Mouse (Mus musculus): ENCODE measurements at regions not wholly inside any gene's neighbourhood (a gene's known extent, or its start where the extent isn't known, plus 50 kb on each side); places are given as distances from the start of the nearest gene placed in this dataset.

DNA sequence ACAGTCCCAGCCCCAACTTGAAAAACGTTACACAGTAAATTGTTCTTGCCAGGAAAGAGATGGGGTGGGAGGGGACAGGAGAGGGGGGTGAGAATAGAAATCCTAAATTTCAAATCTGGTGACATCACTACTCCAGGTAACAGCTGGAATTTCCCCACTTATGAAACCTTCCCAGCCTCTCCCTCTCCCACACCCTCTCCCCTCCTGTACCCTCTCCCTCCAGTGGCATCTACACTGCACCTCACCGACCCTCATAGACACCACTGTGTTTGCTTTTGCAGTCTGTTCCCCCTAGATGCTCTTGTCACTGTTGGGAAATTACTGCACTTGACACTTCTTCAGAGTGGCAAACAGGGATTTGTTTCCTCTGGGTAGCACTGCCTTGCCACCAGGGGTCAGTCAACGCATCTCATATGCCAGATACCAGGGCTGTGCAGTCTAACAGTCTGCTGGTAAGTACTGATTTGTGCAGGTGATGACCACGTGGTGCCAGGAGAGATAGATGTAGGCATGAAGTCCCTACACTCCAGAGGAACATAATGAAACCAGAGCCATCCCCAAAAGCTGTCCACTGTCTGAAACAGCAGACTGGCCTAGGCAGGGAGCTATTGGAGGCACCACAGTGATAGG lies 68.3 kb upstream of the Plet1 start:
- DNase-seq (ENCODE audit: low spot score), result no peak
- Histone ChIP-seq H3K36me3 (ENCODE audit: control insufficient read depth, insufficient read depth, low read length) (no peaks in the 10 kb centered on the region), H3K4me3 (replicated peaks; ENCODE audit: low read length) (no peak overlapping the region), H3K9me3 (ENCODE audit: control insufficient read depth, low read length) (no peaks in the 10 kb centered on the region), H3K27ac (replicated peaks; ENCODE audit: low read depth, low read length) (no peak overlapping the region), H3K9ac (ENCODE audit: low read depth, low read length, severe bottlenecking) (no peak overlapping the region), H3K27me3 (ENCODE audit: control insufficient read depth, insufficient read depth, low read length) (no peaks in the 10 kb centered on the region), H3K4me2 (replicated peaks; ENCODE audit: low read depth, low read length, severe bottlenecking) (no peak overlapping the region), H3K4me1 (ENCODE audit: control insufficient read depth, insufficient read depth, low read length) (no peaks in the 10 kb centered on the region)
- WGBS, result 53% methylated on average over 4 of the region's 4 CpGs
- no peak for TF ChIP-seq POLR2A (IDR thresholded peaks at IDR 0.05; ENCODE audit: borderline replicate concordance, extremely low read depth, insufficient read depth, insufficient read length)
- no peak for ATAC-seq (ENCODE audit: low FRiP score, low read depth)

GRCm38 (mm10) chr9:50430147-50430546 lies 64.2 kb upstream of the Plet1 start:
- DNase-seq (ENCODE audit: low spot score) (no peak), ATAC-seq (ENCODE audit: low FRiP score, low read depth) (no peak)
- H3K9me3 ChIP-seq (ENCODE audit: control insufficient read depth, low read length), result no peaks in the 10 kb centered on the region
- no peak overlapping the region for H3K4me3 ChIP-seq (replicated peaks; ENCODE audit: low read length)
- WGBS, result 85% methylated on average over 7 of the region's 7 CpGs
- no peak overlapping the region for H3K4me2 ChIP-seq (replicated peaks; ENCODE audit: low read depth, low read length, severe bottlenecking)
- no peak overlapping the region for H3K27ac ChIP-seq (replicated peaks; ENCODE audit: low read depth, low read length)
- H3K4me1 ChIP-seq (ENCODE audit: control insufficient read depth, insufficient read depth, low read length), result no peaks in the 10 kb centered on the region
- H3K27me3 ChIP-seq (ENCODE audit: control insufficient read depth, insufficient read depth, low read length), result no peaks in the 10 kb centered on the region
- TF ChIP-seq POLR2A (IDR thresholded peaks at IDR 0.05; ENCODE audit: borderline replicate concordance, extremely low read depth, insufficient read depth, insufficient read length), result no peak
- H3K9ac ChIP-seq (ENCODE audit: low read depth, low read length, severe bottlenecking), result no peak overlapping the region
- no peaks in the 10 kb centered on the region for H3K36me3 ChIP-seq (ENCODE audit: control insufficient read depth, insufficient read depth, low read length)

GRCm38 (mm10) chr9:50433525-50433924 lies 60.8 kb upstream of the Plet1 start:
- H3K36me3 ChIP-seq (ENCODE audit: control insufficient read depth, insufficient read depth, low read length), result no peaks in the 10 kb centered on the region
- WGBS, result 76% methylated on average over 4 of the region's 4 CpGs
- TF ChIP-seq POLR2A (IDR thresholded peaks at IDR 0.05; ENCODE audit: borderline replicate concordance, extremely low read depth, insufficient read depth, insufficient read length), result no peak

DNA sequence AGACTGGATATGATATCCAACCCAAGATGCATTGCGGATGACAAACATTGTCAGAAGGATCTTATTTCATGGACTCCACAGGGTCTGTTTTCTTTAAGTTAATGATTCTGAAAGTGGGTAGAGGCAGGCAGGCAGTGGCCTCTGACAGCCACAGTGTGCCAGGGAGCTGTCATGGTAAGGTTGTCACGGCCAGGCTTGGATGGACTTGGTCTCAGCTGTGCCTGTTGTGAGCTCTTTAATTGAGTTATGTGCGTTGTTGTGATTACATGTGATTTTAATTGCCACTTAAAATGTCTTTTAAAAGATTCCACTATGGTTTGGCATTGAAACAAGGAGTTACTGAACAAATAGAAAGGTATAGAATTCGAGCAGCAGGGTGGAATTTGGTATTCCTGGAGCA lies 60.3 kb upstream of the Plet1 start:
- Histone ChIP-seq H3K9me3 (ENCODE audit: control insufficient read depth, low read length) (no peaks in the 10 kb centered on the region), H3K36me3 (ENCODE audit: control insufficient read depth, insufficient read depth, low read length) (no peaks in the 10 kb centered on the region), H3K4me3 (replicated peaks; ENCODE audit: low read length) (no peak overlapping the region), H3K4me2 (replicated peaks; ENCODE audit: low read depth, low read length, severe bottlenecking) (no peak overlapping the region), H3K4me1 (ENCODE audit: control insufficient read depth, insufficient read depth, low read length) (no peaks in the 10 kb centered on the region), H3K27ac (replicated peaks; ENCODE audit: low read depth, low read length) (no peak overlapping the region), H3K27me3 (ENCODE audit: control insufficient read depth, insufficient read depth, low read length) (no peaks in the 10 kb centered on the region), H3K9ac (ENCODE audit: low read depth, low read length, severe bottlenecking) (no peak overlapping the region)
- DNase-seq (ENCODE audit: low spot score) (no peak), ATAC-seq (ENCODE audit: low FRiP score, low read depth) (no peak)
- WGBS, result 53% methylated on average over 4 of the region's 4 CpGs
- no peak for TF ChIP-seq POLR2A (IDR thresholded peaks at IDR 0.05; ENCODE audit: borderline replicate concordance, extremely low read depth, insufficient read depth, insufficient read length)

More at GRCm38 (mm10) chr9:50433525-50433924, 60.8 kb upstream of the Plet1 start:
- ATAC-seq (ENCODE audit: low FRiP score, low read depth) (no peak), DNase-seq (ENCODE audit: low spot score) (no peak)
- no peak overlapping the region for H3K27ac ChIP-seq (replicated peaks; ENCODE audit: low read depth, low read length)
- no peaks in the 10 kb centered on the region for H3K4me1 ChIP-seq (ENCODE audit: control insufficient read depth, insufficient read depth, low read length)
- H3K4me2 ChIP-seq (replicated peaks; ENCODE audit: low read depth, low read length, severe bottlenecking), result no peak overlapping the region
- H3K9me3 ChIP-seq (ENCODE audit: control insufficient read depth, low read length), result no peaks in the 10 kb centered on the region
- H3K27me3 ChIP-seq (ENCODE audit: control insufficient read depth, insufficient read depth, low read length), result no peaks in the 10 kb centered on the region
- H3K4me3 ChIP-seq (replicated peaks; ENCODE audit: low read length), result no peak overlapping the region
- H3K9ac ChIP-seq (ENCODE audit: low read depth, low read length, severe bottlenecking), result no peak overlapping the region

DNA sequence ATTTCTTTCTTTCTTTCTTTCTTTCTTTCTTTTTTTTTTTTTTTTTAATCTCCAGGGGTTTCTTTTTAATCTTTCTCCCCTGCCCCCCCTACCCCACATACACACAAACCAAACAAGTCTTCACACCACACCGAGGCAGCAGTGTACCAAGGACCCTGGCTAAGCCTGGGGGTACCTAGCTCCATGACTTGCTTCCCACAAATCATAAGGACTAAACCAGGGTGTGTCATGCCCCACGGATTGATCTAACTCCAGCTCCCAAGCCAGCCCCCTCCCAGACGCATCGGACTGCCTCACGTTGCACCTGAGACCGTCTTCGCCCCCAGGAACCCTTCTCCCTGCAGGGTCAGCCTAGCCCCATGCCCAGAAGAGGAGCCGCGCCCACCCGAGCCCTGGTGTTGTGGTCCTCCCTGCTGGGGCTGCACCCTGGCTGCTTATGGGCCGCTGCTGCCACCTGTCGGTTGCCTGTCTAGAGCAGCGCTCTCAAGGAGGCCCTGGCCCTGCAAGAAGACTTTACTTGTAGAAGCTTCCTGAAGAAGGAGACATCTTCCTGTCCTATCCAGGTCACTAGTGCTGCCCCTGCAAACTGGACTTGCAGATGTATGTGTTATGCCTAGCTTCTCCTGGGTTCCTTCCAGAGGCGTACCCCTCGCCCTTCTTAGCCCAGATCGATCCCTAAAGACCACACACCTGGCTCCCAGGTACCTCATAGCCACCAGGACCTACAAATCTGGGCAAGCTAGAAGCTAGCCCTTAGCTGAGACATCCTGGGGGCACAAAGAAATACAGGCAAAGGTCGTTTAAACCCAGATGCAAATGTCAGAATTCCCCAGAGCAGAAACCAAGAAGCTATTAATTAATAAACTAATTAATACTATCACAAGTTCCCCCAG lies 56.2 kb upstream of the Plet1 start:
- TF ChIP-seq POLR2A (IDR thresholded peaks at IDR 0.05; ENCODE audit: borderline replicate concordance, extremely low read depth, insufficient read depth, insufficient read length), result no peak
- 18% methylated on average over 17 of the region's 17 CpGs for WGBS
- no peaks in the 10 kb centered on the region for H3K36me3 ChIP-seq (ENCODE audit: control insufficient read depth, insufficient read depth, low read length)
- no peaks in the 10 kb centered on the region for H3K27me3 ChIP-seq (ENCODE audit: control insufficient read depth, insufficient read depth, low read length)
- H3K4me2 ChIP-seq (replicated peaks; ENCODE audit: low read depth, low read length, severe bottlenecking), result peak overlapping the region; percentile 56
- H3K9me3 ChIP-seq (ENCODE audit: control insufficient read depth, low read length), result no peaks in the 10 kb centered on the region
- peak; percentile 84 for DNase-seq (ENCODE audit: low spot score)
- H3K4me3 ChIP-seq (replicated peaks; ENCODE audit: low read length), result peak overlapping the region; percentile 17; the same call in 1 of the 2 replicates
- no peak overlapping the region for H3K27ac ChIP-seq (replicated peaks; ENCODE audit: low read depth, low read length)
- no peaks in the 10 kb centered on the region for H3K4me1 ChIP-seq (ENCODE audit: control insufficient read depth, insufficient read depth, low read length)
- H3K9ac ChIP-seq (ENCODE audit: low read depth, low read length, severe bottlenecking), result no peak overlapping the region
- ATAC-seq (ENCODE audit: low FRiP score, low read depth), result peak; percentile 83; the same call in 1 of the 2 replicates

Measured in limb, embryonic 14.5 days (tissue).